Mouse (Mus musculus) heart, postnatal 0 days (tissue): ENCODE data around the gene Klb. TPM values are rescaled to one million over a fixed set of nuclear protein-coding genes. Genes with fewer than 3 reads are reported as not detected.

Experiments
- ATAC-seq: fragments of 200-750 bp; cut with Nextera tagmentation; 2 replicates; pipeline ENCODE4 v1.8.0; 2017; ENCODE audit warnings: low read depth, moderate number of reproducible peaks, moderate library complexity; ENCODE audit not compliant: insufficient read depth
- DNase-seq: peaks from one replicate; pipeline ENCODE4 v3.0.0-alpha.2; 2016; ENCODE audit warnings: low spot score
- H3K27ac ChIP-seq: fragments of 300-500 bp; sonication (generic); 2 replicates; pipeline ENCODE4 v1.5.1; 2014; ENCODE audit warnings: low read depth, mild to moderate bottlenecking
- H3K27me3 ChIP-seq: fragments of 300-500 bp; sonication (generic); 2 replicates; pipeline ENCODE4 v1.6.1; 2014; ENCODE audit warnings: low read length, mixed read lengths; ENCODE audit not compliant: control insufficient read depth, insufficient read depth
- H3K36me3 ChIP-seq: fragments of 300-500 bp; sonication (generic); replicated peaks from 2 replicates; pipeline ENCODE4 v1.6.1; 2014; ENCODE audit warnings: low read length, mixed read lengths; ENCODE audit not compliant: control insufficient read depth, insufficient read depth
- H3K4me1 ChIP-seq: fragments of 300-500 bp; sonication (generic); 2 replicates; pipeline ENCODE4 v1.6.1; 2014; ENCODE audit warnings: antibody characterized with exemption; ENCODE audit not compliant: control insufficient read depth, insufficient read depth
- H3K4me2 ChIP-seq: fragments of 300-500 bp; sonication (generic); 2 replicates; pipeline ENCODE4 v1.6.1; 2014; ENCODE audit warnings: low read depth, mild to moderate bottlenecking, low read length, moderate library complexity
- H3K4me3 ChIP-seq: fragments of 300-500 bp; sonication (generic); 2 replicates; pipeline ENCODE4 v1.5.1; 2014; ENCODE audit warnings: low read depth, low read length
- H3K9ac ChIP-seq: fragments of 300-500 bp; sonication (generic); replicated peaks from 2 replicates; pipeline ENCODE4 v1.6.1; 2014; ENCODE audit warnings: low read depth, low read length, mixed read lengths
- H3K9me3 ChIP-seq: fragments of 300-500 bp; sonication (generic); replicated peaks from 2 replicates; pipeline ENCODE4 v1.6.1; 2016; ENCODE audit warnings: low read length; ENCODE audit not compliant: control insufficient read depth
- EP300 ChIP-seq: IDR thresholded peaks from 2 replicates; pipeline ENCODE4 v1.6.1; 2016; ENCODE audit warnings: antibody characterized with exemption, low read depth
- WGBS: fragments of 180-500 bp; shearing (Covaris S2); extraction: QIAGEN DNeasy Blood & Tissue Kit; methylation state at CpG from one replicate; pipeline ENCODE4 v1.1.7; 2014; 5-methylcytosine and 5-hydroxymethylcytosine counted together
- polyA plus RNA-seq: library from polyadenylated mRNA; unstranded; fragments of >200 nt; fragmentation: Nextera tagmentation; extraction: Ambion mirVana; gene quantifications from 2 replicates; pipeline ENCODE4 v1.2.1, GENCODE M21; 2015
- total RNA-seq: library from RNA; depleted of rRNA; stranded (reverse); fragments of >200 nt; gene quantifications from 2 replicates; pipeline ENCODE4 v1.2.3, GENCODE M21; 2014; ENCODE audit warnings: low replicate concordance; rRNA removed

The Klb gene
- total and polyA plus RNA-seq, 2 experiments from 2014 or later: not detected

DNA sequence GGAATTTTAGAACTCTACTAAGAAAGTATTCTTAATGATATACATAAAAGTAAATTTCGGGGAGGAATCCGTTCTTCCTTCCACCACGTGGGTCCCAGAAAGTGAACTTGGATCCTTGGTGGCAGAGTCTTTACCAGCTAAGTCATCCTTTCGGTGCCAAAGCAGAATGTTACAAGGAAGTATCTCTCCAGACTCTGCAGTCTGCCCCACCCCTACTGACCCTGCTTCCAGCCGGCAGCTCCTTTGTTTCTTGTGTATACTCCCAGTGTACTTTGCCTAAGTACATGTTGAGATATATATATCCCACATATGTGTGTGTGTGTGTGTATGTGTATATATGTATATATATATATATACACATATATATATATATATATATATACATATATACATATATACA lies 81.3 kb downstream of the Klb start:
- DNase-seq (no peak), ATAC-seq (no peak)
- H3K9ac ChIP-seq: no peak overlapping the region
- H3K4me1 ChIP-seq: no peaks in the 10 kb centered on the region; the same call in 1 of the 2 replicates
- H3K27me3 ChIP-seq: no peaks in the 10 kb centered on the region
- H3K4me3 ChIP-seq: no peak overlapping the region
- WGBS: 80% methylated on average over 5 of the region's 5 CpGs
- H3K9me3 ChIP-seq: no peaks in the 10 kb centered on the region
- no peak for TF ChIP-seq EP300
- no peak overlapping the region for H3K4me2 ChIP-seq
- H3K27ac ChIP-seq: no peak overlapping the region
- peaks cover 21% of the 10 kb centered on the region for H3K36me3 ChIP-seq

Other genes starting within 250 kb of the Klb start
- gene Klhl5, start 240.8 kb upstream of the Klb start, total RNA-seq: 7.9 and 10.0 TPM in 2 replicates
- 9.7 and 10.1 TPM in 2 replicates for gene Klhl5, start 240.8 kb upstream of the Klb start, polyA plus RNA-seq
- 1.9 and 3.9 TPM in 2 replicates for gene Wdr19, start 148.6 kb upstream of the Klb start, total RNA-seq
- gene Wdr19, start 148.6 kb upstream of the Klb start, polyA plus RNA-seq: 2.0 and 2.3 TPM in 2 replicates
- 13.3 and 34.9 TPM in 2 replicates for gene Rfc1, start 12.6 kb upstream of the Klb start, total RNA-seq
- 36.7 and 39.4 TPM in 2 replicates for gene Rfc1, start 12.6 kb upstream of the Klb start, polyA plus RNA-seq
- gene Rpl9, start 43.1 kb downstream of the Klb start, total RNA-seq: 1,074 and 1,362 TPM in 2 replicates
- gene Rpl9, start 43.1 kb downstream of the Klb start, polyA plus RNA-seq: 506 and 542 TPM in 2 replicates
- gene Lias, start 43.2 kb downstream of the Klb start, total RNA-seq: 26.2 and 36.8 TPM in 2 replicates
- 71.5 and 75.2 TPM in 2 replicates for gene Lias, start 43.2 kb downstream of the Klb start, polyA plus RNA-seq
- 16.3 and 21.0 TPM in 2 replicates for gene Ugdh, start 87.6 kb downstream of the Klb start, total RNA-seq
- 24.6 and 27.1 TPM in 2 replicates for gene Ugdh, start 87.6 kb downstream of the Klb start, polyA plus RNA-seq
- gene Gm43552, start 144.5 kb downstream of the Klb start, total RNA-seq: not detected in 2 replicates
- gene Gm43552, start 144.5 kb downstream of the Klb start, polyA plus RNA-seq: not detected in 2 replicates
- gene Smim14, start 188.9 kb downstream of the Klb start, total RNA-seq: 122 and 156 TPM in 2 replicates
- gene Smim14, start 188.9 kb downstream of the Klb start, polyA plus RNA-seq: 190 and 200 TPM in 2 replicates
- gene Ube2k, start 188.9 kb downstream of the Klb start, total RNA-seq: 19.5 and 21.2 TPM in 2 replicates
- gene Ube2k, start 188.9 kb downstream of the Klb start, polyA plus RNA-seq: 125 and 132 TPM in 2 replicates